Mouse (Mus musculus) ES-E14 (cell line): ENCODE results near the gene Anxa3.

Source experiments
- CHD2 ChIP-seq: IDR thresholded peaks from 2 replicates; pipeline ENCODE4 v1.6.1; 2014; ENCODE audit warnings: mild to moderate bottlenecking, low read depth, low read length, inconsistent platforms
- ZNF384 ChIP-seq: IDR thresholded peaks from 2 replicates; pipeline ENCODE4 v1.6.1; 2012; ENCODE audit warnings: low read depth, low read length, inconsistent platforms

GRCm38 (mm10) chr5:96799969-96800368 is 6.8 kb downstream of the Anxa3 start:
- TF ChIP-seq ZNF384 (no peak), CHD2 (no peak)
